Mouse (Mus musculus): Measurements from ENCODE around the gene Frrs1l. TPM values are rescaled to one million over a fixed set of nuclear protein-coding genes. Genes with fewer than 3 reads are reported as not detected.

The Frrs1l gene
- total RNA-seq (2014; rRNA removed) (36.8 and 37.9 TPM in 2 replicates), polyA plus RNA-seq (2015; fragmentation: Nextera tagmentation; extraction: Ambion mirVana) (17.9 and 21.2 TPM in 2 replicates)

DNA sequence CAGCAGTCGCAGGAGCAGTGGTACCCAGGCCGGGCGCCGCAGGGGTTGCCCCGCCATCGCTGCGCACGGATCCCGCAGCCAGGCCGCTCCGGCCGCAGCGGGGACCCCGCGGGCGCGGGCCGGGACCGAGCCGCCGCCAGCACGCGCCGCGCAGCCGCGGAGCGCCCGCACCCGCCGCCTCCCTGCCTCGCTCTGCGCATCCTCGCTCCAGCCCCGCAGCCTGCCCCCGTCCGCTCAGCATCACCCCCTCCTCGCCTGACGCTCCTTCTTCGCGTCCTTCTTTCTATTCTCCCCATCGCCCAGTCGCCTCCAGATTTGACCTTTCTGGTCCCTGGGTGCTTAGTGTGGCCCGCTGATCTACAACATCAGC, at the start of gene Frrs1l:
TSS of gene Frrs1l (minus strand) at position 177 of the 370 bp plus-strand sequence.
- H3K9ac ChIP-seq (replicated peaks; ENCODE audit: low read length, poor library complexity, severe bottlenecking) = peak within 1 kb of the TSS; percentile 81
- TF ChIP-seq CTCF (IDR thresholded peaks at IDR 0.05) = no peak
- H3K4me1 ChIP-seq (ENCODE audit: insufficient read depth, low read length) = no peaks in the 10 kb centered on the region
- H3K27me3 ChIP-seq (ENCODE audit: insufficient read depth, low read length) = no peaks in the 10 kb centered on the region
- H3K9me3 ChIP-seq (ENCODE audit: low read length) = no peaks in the 10 kb centered on the region
- ATAC-seq (ENCODE audit: low FRiP score) (peak; percentile 94), DNase-seq (ENCODE audit: low spot score) (peak; percentile 58)
- under 1% methylated on average over 37 of the region's 44 CpGs for WGBS
- peak within 1 kb of the TSS; percentile 82 for H3K4me2 ChIP-seq (ENCODE audit: low read depth, low read length, poor library complexity, severe bottlenecking)
- H3K4me3 ChIP-seq (ENCODE audit: low read depth, low read length) = peak within 1 kb of the TSS; percentile 76
- no peaks in the 10 kb centered on the region for H3K36me3 ChIP-seq (ENCODE audit: insufficient read depth, low read length)
- peak within 1 kb of the TSS; percentile 89 for H3K27ac ChIP-seq (ENCODE audit: low read depth, low read length)

DNA sequence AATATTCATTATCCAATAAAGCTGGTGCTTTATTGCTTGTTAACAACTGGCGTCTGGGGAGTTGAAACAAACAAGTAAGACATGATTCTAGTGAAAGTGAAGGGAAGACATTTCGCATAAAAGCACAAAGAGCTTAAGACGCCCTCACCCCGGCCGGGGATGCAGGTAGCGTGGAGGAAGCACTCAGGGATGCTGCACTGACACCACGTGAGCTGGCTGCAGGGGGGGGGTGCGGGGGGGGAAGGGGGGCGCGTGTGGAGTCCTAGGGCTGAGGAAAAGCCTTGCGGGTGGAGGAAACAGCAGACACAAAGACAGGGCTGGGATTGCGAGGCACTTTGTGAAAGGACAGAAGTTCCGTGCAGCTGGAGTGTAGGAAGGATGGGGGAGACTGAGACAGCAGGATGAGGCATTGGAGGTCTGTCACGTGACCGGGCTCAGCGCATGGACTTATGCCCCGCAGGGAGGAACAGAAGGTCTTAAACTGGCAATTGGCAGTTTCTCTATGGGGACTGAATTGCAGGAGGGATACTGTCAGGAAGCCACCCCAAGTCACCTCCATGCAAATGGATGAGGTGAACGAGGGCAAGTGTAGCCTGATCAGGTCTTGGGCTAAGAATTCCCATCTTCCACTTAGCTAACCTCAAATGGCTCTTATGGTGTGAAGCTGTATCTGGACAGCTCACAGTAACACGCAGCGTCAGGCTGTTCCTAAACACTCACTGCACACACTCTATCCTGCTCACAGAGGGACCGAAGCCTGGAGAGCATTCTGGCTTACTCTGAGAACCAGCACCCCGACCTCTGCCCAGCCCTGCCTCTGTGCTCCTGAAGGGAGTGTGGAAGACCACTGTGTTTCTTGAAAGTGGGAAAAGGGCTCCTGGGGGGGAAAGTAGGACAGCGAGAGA, 49.2 kb upstream of the Frrs1l start:
- H3K27me3 ChIP-seq (ENCODE audit: insufficient read depth, low read length) = no peaks in the 10 kb centered on the region
- H3K4me1 ChIP-seq (ENCODE audit: insufficient read depth, low read length) = 0 out of 2 replicates have a peak, but pooled peaks cover 4% of the 10 kb centered on the region
- peak; percentile 80 for ATAC-seq (ENCODE audit: low FRiP score)
- peak overlapping the region; percentile 45 for H3K4me2 ChIP-seq (ENCODE audit: low read depth, low read length, poor library complexity, severe bottlenecking)
- peak overlapping the region; percentile 18; the same call in 1 of the 2 replicates for H3K4me3 ChIP-seq (ENCODE audit: low read depth, low read length)
- peak overlapping the region; percentile 39 for H3K27ac ChIP-seq (ENCODE audit: low read depth, low read length)
- 5% methylated on average over 23 of the region's 23 CpGs for WGBS
- peak overlapping the region; percentile 51; the same call in 1 of the 2 replicates for H3K9ac ChIP-seq (replicated peaks; ENCODE audit: low read length, poor library complexity, severe bottlenecking)
- peak; percentile 63 for DNase-seq (ENCODE audit: low spot score)
- no peak for TF ChIP-seq CTCF (IDR thresholded peaks at IDR 0.05)
- no peaks in the 10 kb centered on the region for H3K9me3 ChIP-seq (ENCODE audit: low read length)
- no peaks in the 10 kb centered on the region; the same call in 1 of the 2 replicates for H3K36me3 ChIP-seq (ENCODE audit: insufficient read depth, low read length)

DNA sequence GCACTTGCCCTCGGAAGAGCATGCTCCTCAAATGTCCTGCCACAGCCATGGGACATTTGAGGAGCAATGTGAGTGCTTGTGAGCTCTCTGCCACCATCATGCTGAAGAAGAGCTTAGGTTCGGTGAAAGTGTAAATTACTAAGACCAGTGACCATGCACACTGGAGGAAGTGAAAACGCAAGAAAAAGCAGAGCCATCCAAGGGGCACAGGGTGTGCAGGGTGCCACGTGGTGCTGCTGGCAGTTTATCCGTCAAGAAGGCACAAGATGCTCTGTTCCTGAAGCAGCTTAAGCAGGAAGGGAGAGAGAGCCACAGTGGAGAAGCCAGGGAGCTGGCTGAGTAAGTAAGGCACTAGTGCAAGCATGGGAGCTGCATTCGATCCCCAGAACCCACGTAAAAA, 47.4 kb upstream of the Frrs1l start:
- Histone ChIP-seq H3K27ac (ENCODE audit: low read depth, low read length) (no peak overlapping the region), H3K9ac (replicated peaks; ENCODE audit: low read length, poor library complexity, severe bottlenecking) (no peak overlapping the region)

DNA sequence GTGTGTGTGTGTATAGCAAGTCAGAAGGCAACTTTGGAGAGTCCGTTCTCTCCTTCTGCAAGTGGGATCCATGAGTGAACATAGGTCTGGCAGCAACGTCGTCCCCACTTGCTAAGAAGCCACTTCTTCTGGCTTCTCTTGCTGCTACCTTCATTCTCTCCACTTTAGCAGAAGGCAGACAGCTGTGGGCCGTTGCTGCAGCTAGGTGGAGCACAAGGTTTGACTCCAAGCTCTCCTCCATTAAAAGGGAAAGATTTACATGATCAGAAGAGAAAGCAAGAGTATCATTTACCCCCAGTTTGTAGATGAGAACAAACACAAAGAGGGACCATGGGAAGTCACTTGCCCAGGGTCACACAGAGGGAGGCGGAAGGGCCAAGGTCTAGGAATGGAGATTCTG, 44.0 kb upstream of the Frrs1l start:
- no peaks in the 10 kb centered on the region for H3K27me3 ChIP-seq (ENCODE audit: insufficient read depth, low read length)
- H3K9ac ChIP-seq (replicated peaks; ENCODE audit: low read length, poor library complexity, severe bottlenecking) = no peak overlapping the region
- no peak overlapping the region for H3K4me3 ChIP-seq (ENCODE audit: low read depth, low read length)
- no peak overlapping the region for H3K4me2 ChIP-seq (ENCODE audit: low read depth, low read length, poor library complexity, severe bottlenecking)
- 75% methylated on average over 5 of the region's 5 CpGs for WGBS
- H3K9me3 ChIP-seq (ENCODE audit: low read length) = no peaks in the 10 kb centered on the region
- H3K27ac ChIP-seq (ENCODE audit: low read depth, low read length) = no peak overlapping the region
- DNase-seq (ENCODE audit: low spot score) (no peak), ATAC-seq (ENCODE audit: low FRiP score) (no peak)
- no peaks in the 10 kb centered on the region for H3K4me1 ChIP-seq (ENCODE audit: insufficient read depth, low read length)
- peak; percentile 53 for TF ChIP-seq CTCF (IDR thresholded peaks at IDR 0.05)
- H3K36me3 ChIP-seq (ENCODE audit: insufficient read depth, low read length) = peaks cover 11% of the 10 kb centered on the region

More for the DNA sequence above, 47.4 kb upstream of the Frrs1l start:
- 77% methylated on average over 7 of the region's 7 CpGs for WGBS
- Histone ChIP-seq H3K4me1 (ENCODE audit: insufficient read depth, low read length) (0 out of 2 replicates have a peak, but pooled peaks cover 4% of the 10 kb centered on the region), H3K9me3 (ENCODE audit: low read length) (no peaks in the 10 kb centered on the region), H3K27me3 (ENCODE audit: insufficient read depth, low read length) (no peaks in the 10 kb centered on the region), H3K36me3 (ENCODE audit: insufficient read depth, low read length) (no peaks in the 10 kb centered on the region; the same call in 1 of the 2 replicates), H3K4me3 (ENCODE audit: low read depth, low read length) (no peak overlapping the region), H3K4me2 (ENCODE audit: low read depth, low read length, poor library complexity, severe bottlenecking) (no peak overlapping the region)
- DNase-seq (ENCODE audit: low spot score) (no peak), ATAC-seq (ENCODE audit: low FRiP score) (no peak)
- TF ChIP-seq CTCF (IDR thresholded peaks at IDR 0.05) = no peak

DNA sequence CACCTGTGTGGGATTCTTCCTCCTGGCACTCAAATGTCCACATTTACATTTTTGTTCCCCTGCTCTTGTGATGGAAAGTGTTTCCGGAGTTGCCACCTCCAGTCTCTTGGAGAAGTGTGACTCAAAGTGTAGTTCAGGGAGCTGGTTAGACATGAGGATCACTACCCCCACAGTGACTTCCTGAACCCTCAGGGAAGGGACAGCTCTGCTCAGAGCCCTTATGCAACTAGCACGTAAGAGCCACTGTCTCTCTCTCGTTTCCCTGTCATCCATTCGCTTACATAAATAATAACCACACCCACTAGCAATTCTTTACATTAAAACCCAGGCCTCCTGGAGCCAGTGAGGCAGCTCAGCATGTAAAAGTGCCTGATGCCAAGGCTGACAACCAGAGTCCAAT, 41.2 kb upstream of the Frrs1l start:
- Histone ChIP-seq H3K9me3 (ENCODE audit: low read length) (no peaks in the 10 kb centered on the region), H3K4me2 (ENCODE audit: low read depth, low read length, poor library complexity, severe bottlenecking) (no peak overlapping the region), H3K36me3 (ENCODE audit: insufficient read depth, low read length) (peaks cover 16% of the 10 kb centered on the region), H3K9ac (replicated peaks; ENCODE audit: low read length, poor library complexity, severe bottlenecking) (no peak overlapping the region), H3K4me3 (ENCODE audit: low read depth, low read length) (no peak overlapping the region), H3K4me1 (ENCODE audit: insufficient read depth, low read length) (no peaks in the 10 kb centered on the region), H3K27me3 (ENCODE audit: insufficient read depth, low read length) (no peaks in the 10 kb centered on the region), H3K27ac (ENCODE audit: low read depth, low read length) (no peak overlapping the region)
- ATAC-seq (ENCODE audit: low FRiP score) (no peak), DNase-seq (ENCODE audit: low spot score) (no peak)
- no peak for TF ChIP-seq CTCF (IDR thresholded peaks at IDR 0.05)
- WGBS = 68% methylated on average over 4 of the region's 4 CpGs

DNA sequence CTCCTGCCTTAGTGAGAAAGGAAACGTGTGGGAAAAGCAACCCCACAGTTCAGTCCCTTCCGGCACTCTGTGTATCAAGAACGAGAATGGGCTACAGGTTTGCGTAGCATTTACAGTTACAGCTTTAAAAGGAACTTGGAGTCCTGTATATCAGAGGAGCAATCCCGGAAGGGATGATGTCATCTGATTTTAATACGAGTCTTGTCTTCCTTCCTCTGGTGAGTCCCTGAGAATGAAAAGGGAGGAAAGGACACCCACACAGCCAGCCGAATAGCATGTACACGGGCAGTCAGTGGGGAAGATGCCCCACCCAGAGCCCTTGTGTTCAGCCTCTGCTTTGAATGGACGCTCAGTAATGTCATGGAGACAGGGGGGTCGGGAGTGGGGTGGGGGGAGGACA, 37.8 kb upstream of the Frrs1l start:
- no peaks in the 10 kb centered on the region for H3K4me1 ChIP-seq (ENCODE audit: insufficient read depth, low read length)
- no peak overlapping the region for H3K9ac ChIP-seq (replicated peaks; ENCODE audit: low read length, poor library complexity, severe bottlenecking)
- H3K4me3 ChIP-seq (ENCODE audit: low read depth, low read length) = no peak overlapping the region
- 64% methylated on average over 10 of the region's 10 CpGs for WGBS
- DNase-seq (ENCODE audit: low spot score) = no peak
- peaks cover 16% of the 10 kb centered on the region for H3K36me3 ChIP-seq (ENCODE audit: insufficient read depth, low read length)
- no peaks in the 10 kb centered on the region for H3K27me3 ChIP-seq (ENCODE audit: insufficient read depth, low read length)
- no peak overlapping the region for H3K4me2 ChIP-seq (ENCODE audit: low read depth, low read length, poor library complexity, severe bottlenecking)
- H3K9me3 ChIP-seq (ENCODE audit: low read length) = no peaks in the 10 kb centered on the region
- no peak overlapping the region for H3K27ac ChIP-seq (ENCODE audit: low read depth, low read length)
- ATAC-seq (ENCODE audit: low FRiP score) = no peak
- TF ChIP-seq CTCF (IDR thresholded peaks at IDR 0.05) = no peak

Measured in midbrain, postnatal 0 days (tissue).